Mouse (Mus musculus) bone marrow, adult 2 months (tissue): Measurements from ENCODE around the gene Man2b2.

Source experiments
- CTCF ChIP-seq: fragments of 200-500 bp; IDR thresholded peaks from 2 replicates; pipeline ENCODE4 v1.5.1; 2011; ENCODE audit warnings: low read length, control low read depth; ENCODE audit not compliant: control insufficient read depth, insufficient read depth
- POLR2A ChIP-seq: fragments of 200-500 bp; IDR thresholded peaks from 2 replicates; pipeline ENCODE4 v1.6.1; 2011; ENCODE audit warnings: low read depth, mild to moderate bottlenecking, control low read depth, low read length, borderline replicate concordance; ENCODE audit not compliant: control insufficient read depth

GRCm38 (mm10) chr5:36814554-36814953, 15.9 kb downstream of the Man2b2 start:
- TF ChIP-seq CTCF (peak; percentile 63; the same call in 1 of the 2 replicates), POLR2A (no peak)
